Mouse (Mus musculus) midbrain, embryonic 12.5 days (tissue): ENCODE data around the gene Pank3. TPM values are rescaled to one million over a fixed set of nuclear protein-coding genes. Genes with fewer than 3 reads are reported as not detected.
A peak's percentile ranks its signal among the peaks of the same experiment; 100 is the strongest.

Source experiments
- ATAC-seq: fragments of 200-750 bp; cut with Nextera tagmentation; 2 replicates; pipeline ENCODE4 v1.8.0; 2017; ENCODE audit warnings: low read depth, moderate TSS enrichment, moderate library complexity; ENCODE audit not compliant: low FRiP score
- H3K27ac ChIP-seq: fragments of 300-500 bp; sonication (generic); replicated peaks from 2 replicates; pipeline ENCODE4 v1.5.1; 2016; ENCODE audit warnings: mild to moderate bottlenecking
- H3K27me3 ChIP-seq: fragments of 300-500 bp; sonication (generic); 2 replicates; pipeline ENCODE4 v1.6.1; 2016; ENCODE audit warnings: mild to moderate bottlenecking
- H3K36me3 ChIP-seq: fragments of 300-500 bp; sonication (generic); 2 replicates; pipeline ENCODE4 v1.6.1; 2016
- H3K4me1 ChIP-seq: fragments of 300-500 bp; sonication (generic); 2 replicates; pipeline ENCODE4 v1.6.1; 2016
- H3K4me2 ChIP-seq: fragments of 300-500 bp; sonication (generic); replicated peaks from 2 replicates; pipeline ENCODE4 v1.6.1; 2016; ENCODE audit warnings: mild to moderate bottlenecking, moderate library complexity
- H3K4me3 ChIP-seq: fragments of 300-500 bp; sonication (generic); 2 replicates; pipeline ENCODE4 v1.5.1; 2016; ENCODE audit warnings: mild to moderate bottlenecking
- H3K9ac ChIP-seq: fragments of 300-500 bp; sonication (generic); replicated peaks from 2 replicates; pipeline ENCODE4 v1.6.1; 2016; ENCODE audit warnings: mild to moderate bottlenecking, moderate library complexity
- H3K9me3 ChIP-seq: fragments of 300-500 bp; sonication (generic); 2 replicates; pipeline ENCODE4 v1.6.1; 2016; ENCODE audit warnings: mild to moderate bottlenecking
- WGBS: fragments of 180-500 bp; shearing (Covaris S2); methylation state at CpG from one replicate; pipeline ENCODE4 v1.1.7; 2016; 5-methylcytosine and 5-hydroxymethylcytosine counted together
- polyA plus RNA-seq: library from polyadenylated mRNA; unstranded; fragments of >200 nt; fragmentation: Nextera tagmentation; extraction: Ambion mirVana; gene quantifications from 2 replicates; pipeline ENCODE4 v1.2.1, GENCODE M21; 2016

Gene Pank3
- polyA plus RNA-seq, result 30.0 and 33.9 TPM in 2 replicates

DNA sequence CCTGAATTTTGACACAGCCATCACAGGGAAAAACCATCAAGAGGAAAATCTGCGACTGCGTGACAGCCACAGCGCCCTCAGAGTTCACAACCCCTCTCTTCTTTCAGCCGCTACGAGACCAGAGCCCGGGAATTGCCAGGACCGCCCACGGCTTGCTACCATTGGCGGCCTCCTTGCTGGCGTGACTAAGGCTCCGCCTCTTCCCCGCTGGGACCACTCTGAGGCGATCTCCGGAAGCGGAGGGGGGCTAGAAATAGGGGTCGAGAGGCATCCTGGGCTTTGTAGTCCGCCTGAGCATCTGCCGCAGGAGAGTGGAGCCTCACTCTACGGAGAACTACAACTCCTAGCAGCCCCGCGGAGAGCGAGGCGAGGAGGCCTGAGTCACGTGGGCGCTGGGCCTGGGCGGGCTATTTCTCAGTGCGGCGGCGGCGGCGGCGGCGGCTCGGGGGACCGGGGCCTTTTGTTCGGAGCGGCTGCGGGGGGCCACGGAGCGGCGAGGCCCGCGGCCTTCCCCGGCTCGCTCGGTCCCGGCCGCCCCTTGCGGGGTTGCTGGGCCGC lies at the start of gene Pank3:
Gene Pank3, plus strand, starts transcription at position 297 of the 558 bp plus-strand sequence.
- WGBS, result under 1% methylated on average over 35 of the region's 50 CpGs
- Histone ChIP-seq H3K36me3 (no peaks in the 10 kb centered on the region), H3K4me3 (peak within 1 kb of the TSS; percentile 89), H3K9ac (peak within 1 kb of the TSS; percentile 96), H3K9me3 (no peaks in the 10 kb centered on the region), H3K4me2 (peak within 1 kb of the TSS; percentile 88), H3K27ac (peak within 1 kb of the TSS; percentile 96), H3K4me1 (peaks cover 16% of the 10 kb centered on the region), H3K27me3 (no peaks in the 10 kb centered on the region)
- peak; percentile 100 for ATAC-seq

DNA sequence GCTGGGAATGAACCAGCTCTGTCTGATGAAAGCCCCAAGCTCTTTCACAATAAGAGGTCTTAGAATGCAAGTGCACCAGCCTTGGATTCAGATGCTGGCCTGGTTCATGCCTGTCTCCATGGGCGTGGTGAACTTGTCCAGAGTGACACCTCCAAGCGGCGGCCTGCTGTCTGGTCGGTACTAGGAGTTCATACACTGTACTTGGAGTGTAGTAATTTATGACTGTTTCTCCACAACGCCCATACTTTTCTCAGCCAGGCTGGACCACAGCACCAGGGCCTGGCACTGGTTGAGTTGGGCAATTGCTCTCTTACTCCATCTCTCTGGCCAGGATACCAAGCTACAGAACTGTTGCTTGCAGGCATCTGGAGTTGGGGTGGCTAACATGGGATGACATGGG lies 45.4 kb upstream of the Pank3 start:
- ATAC-seq, result no peak
- H3K36me3 ChIP-seq, result no peaks in the 10 kb centered on the region
- no peak overlapping the region for H3K4me2 ChIP-seq
- WGBS, result 90% methylated on average over 5 of the region's 5 CpGs
- H3K27me3 ChIP-seq, result no peaks in the 10 kb centered on the region
- H3K4me3 ChIP-seq, result no peak overlapping the region
- H3K9me3 ChIP-seq, result no peaks in the 10 kb centered on the region
- no peak overlapping the region for H3K9ac ChIP-seq
- H3K27ac ChIP-seq, result no peak overlapping the region
- H3K4me1 ChIP-seq, result no peaks in the 10 kb centered on the region

DNA sequence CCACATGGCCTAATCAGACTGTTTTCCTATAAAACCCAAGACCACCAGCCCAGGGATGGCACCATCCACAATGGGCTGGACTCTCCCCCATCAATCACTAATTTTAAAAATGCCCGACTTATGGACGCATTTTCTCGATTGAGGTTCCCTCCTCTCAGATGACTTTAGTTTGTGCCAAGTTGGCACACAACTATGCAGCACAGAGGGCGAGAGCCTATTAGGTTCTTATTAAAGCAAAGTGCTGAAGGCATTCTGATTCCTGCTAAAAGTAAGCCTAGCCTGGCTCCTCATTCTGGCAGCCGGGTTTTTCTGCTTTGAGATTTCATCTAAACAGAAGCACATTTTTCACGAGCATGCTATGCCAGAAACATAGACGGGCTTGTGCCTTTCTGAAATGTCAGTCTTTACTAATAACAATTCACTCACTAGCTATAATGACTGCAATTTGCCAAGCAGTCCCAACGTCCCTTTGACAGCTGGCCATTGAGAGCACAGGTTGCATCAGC lies 42.9 kb upstream of the Pank3 start:
- H3K27ac ChIP-seq, result no peak overlapping the region
- no peak overlapping the region for H3K9ac ChIP-seq
- H3K4me3 ChIP-seq, result no peak overlapping the region
- WGBS, result 84% methylated on average over 8 of the region's 8 CpGs
- no peaks in the 10 kb centered on the region; the same call in 1 of the 2 replicates for H3K27me3 ChIP-seq
- H3K4me2 ChIP-seq, result no peak overlapping the region
- no peaks in the 10 kb centered on the region for H3K36me3 ChIP-seq
- no peak for ATAC-seq
- H3K9me3 ChIP-seq, result no peaks in the 10 kb centered on the region
- H3K4me1 ChIP-seq, result no peaks in the 10 kb centered on the region

DNA sequence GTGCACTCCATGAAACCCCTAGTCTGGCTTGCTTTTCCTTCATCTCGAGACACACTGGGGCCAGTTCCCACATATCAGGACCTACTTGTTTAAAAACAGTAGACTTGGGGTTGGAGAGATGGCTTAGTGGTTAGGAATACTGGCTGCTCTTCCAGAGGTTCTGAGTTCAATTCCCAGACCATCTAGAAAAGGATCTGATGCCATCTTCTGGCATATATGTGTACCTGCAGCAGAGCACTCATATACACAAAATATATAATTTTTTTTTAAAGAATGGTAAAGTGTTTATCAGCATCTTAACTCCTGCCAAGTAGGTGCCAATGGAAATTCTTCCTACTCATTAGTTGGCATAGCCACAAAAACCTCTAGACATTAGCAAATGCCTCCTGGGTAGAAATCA lies 41.1 kb upstream of the Pank3 start:
- Histone ChIP-seq H3K27me3 (no peaks in the 10 kb centered on the region; the same call in 1 of the 2 replicates), H3K4me2 (no peak overlapping the region), H3K4me1 (no peaks in the 10 kb centered on the region), H3K9ac (no peak overlapping the region), H3K27ac (no peak overlapping the region), H3K4me3 (no peak overlapping the region), H3K9me3 (no peaks in the 10 kb centered on the region), H3K36me3 (no peaks in the 10 kb centered on the region)
- ATAC-seq, result no peak
- WGBS, result 94% methylated on average over 1 of the region's 1 CpGs

DNA sequence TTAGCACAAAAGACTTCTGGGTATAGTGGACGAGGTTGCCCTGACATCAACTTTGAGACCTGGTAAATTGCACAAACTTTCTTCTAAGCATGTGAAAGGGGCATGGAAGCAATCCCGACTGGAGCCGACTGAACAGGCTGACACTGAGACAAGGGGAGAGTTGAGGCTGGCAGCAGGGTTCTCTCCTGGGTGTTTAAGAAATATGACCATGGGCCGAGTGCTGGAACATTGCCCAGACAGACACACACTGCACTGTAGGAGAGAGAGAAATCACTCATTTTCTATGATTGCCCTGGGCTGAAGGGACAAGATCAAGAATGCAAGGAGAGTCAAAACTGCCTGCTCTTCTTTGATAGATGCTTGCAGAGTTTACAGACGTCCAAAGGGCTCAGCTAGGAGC lies 40.1 kb upstream of the Pank3 start:
- no peaks in the 10 kb centered on the region for H3K36me3 ChIP-seq
- H3K27me3 ChIP-seq, result no peaks in the 10 kb centered on the region; the same call in 1 of the 2 replicates
- H3K9ac ChIP-seq, result no peak overlapping the region
- ATAC-seq, result no peak
- H3K4me3 ChIP-seq, result no peak overlapping the region
- no peaks in the 10 kb centered on the region for H3K9me3 ChIP-seq
- no peak overlapping the region for H3K4me2 ChIP-seq
- WGBS, result 60% methylated on average over 5 of the region's 5 CpGs
- H3K4me1 ChIP-seq, result no peaks in the 10 kb centered on the region
- no peak overlapping the region for H3K27ac ChIP-seq

DNA sequence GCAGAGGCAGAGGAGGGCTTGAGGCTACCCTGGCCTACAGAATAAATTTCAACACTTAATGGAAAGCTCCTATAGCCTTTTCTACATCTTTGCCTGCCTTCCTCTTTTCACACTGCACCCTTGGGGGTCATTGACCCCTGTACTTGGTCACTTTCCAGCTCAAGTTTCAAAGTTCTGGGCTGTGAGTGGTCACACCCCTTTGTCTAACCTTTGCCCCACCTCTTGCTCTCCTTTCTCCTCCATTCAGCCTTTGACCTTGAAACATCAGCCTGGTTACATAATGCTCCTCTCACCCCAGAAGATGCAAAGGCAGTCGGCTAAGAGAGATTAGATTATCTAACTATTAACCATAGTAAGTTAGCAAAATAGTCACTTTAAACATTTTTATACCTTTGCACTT lies 36.9 kb upstream of the Pank3 start:
- Histone ChIP-seq H3K4me2 (no peak overlapping the region), H3K27me3 (no peaks in the 10 kb centered on the region; the same call in 1 of the 2 replicates), H3K4me3 (no peak overlapping the region), H3K4me1 (no peaks in the 10 kb centered on the region), H3K9me3 (no peaks in the 10 kb centered on the region), H3K27ac (no peak overlapping the region), H3K9ac (no peak overlapping the region), H3K36me3 (no peaks in the 10 kb centered on the region)
- WGBS, result 59% methylated on average over 1 of the region's 1 CpGs
- ATAC-seq, result no peak

DNA sequence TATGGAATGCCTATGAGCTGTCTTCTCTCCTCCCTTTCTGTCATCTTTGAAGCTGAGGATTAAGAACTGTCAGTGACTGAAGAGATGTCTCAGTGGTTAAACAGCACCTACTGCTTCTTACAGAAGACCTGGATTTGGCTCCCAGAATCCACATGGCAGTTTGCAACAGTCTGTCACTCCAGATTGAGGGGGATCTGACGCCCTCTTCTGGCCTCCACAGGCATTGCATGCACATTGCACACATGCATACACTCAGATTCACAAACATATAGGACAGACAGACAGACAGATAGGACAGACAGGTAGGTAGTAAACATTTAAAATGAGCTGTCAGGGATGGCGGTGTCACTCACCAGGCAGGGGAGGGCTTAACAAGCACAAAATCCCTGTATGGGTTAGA lies 32.5 kb upstream of the Pank3 start:
- Histone ChIP-seq H3K36me3 (no peaks in the 10 kb centered on the region), H3K27me3 (no peaks in the 10 kb centered on the region), H3K4me2 (no peak overlapping the region), H3K4me3 (no peak overlapping the region), H3K9me3 (no peaks in the 10 kb centered on the region), H3K9ac (no peak overlapping the region), H3K4me1 (no peaks in the 10 kb centered on the region), H3K27ac (no peak overlapping the region)
- ATAC-seq, result no peak
- 71% methylated on average over 2 of the region's 2 CpGs for WGBS

DNA sequence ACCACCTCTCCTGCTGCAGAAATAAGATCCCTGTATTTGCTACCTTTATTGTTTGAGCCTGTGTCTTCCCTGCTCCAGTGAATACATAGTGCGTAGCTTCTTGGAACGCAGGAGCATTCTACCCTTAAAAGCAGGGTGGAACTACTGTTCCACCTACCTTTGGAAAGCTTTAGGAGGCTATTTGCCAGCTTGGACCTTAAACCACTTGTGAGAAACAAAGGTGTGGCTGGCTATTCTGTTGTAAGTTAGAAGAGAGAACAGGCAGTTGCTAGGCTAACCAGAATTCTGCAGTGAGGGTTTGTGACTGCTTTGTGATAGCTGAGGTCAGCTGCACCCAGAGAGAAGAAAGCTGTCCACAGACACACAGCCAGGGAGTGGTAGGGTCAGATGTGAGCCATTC lies 32.0 kb upstream of the Pank3 start:
- H3K9me3 ChIP-seq, result no peaks in the 10 kb centered on the region
- no peaks in the 10 kb centered on the region for H3K27me3 ChIP-seq
- no peaks in the 10 kb centered on the region for H3K36me3 ChIP-seq
- no peak overlapping the region for H3K27ac ChIP-seq
- H3K4me1 ChIP-seq, result no peaks in the 10 kb centered on the region
- no peak overlapping the region for H3K4me3 ChIP-seq
- no peak overlapping the region for H3K9ac ChIP-seq
- WGBS, result 98% methylated on average over 2 of the region's 2 CpGs
- no peak for ATAC-seq
- no peak overlapping the region for H3K4me2 ChIP-seq

DNA sequence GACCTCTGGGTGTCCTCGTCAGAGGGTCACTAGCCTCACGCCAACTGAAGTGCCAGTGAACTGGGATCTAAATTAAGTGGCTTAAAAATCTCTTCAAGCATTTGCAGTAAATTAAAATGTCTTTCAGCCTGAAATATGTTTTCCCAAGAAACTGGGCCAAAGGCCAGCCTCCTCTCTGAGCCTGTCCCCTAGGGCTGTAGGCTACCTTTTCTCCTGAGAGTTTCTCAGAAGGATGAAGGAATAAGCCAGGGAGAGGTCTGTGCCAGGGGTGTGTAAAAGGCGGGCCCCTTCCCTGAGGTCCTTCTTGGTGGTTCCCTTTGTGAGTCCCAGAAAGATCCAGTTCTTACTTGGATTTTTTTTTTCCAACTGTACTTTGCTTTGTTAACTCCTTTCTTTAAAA lies 31.2 kb upstream of the Pank3 start:
- Histone ChIP-seq H3K9me3 (no peaks in the 10 kb centered on the region), H3K27me3 (no peaks in the 10 kb centered on the region), H3K27ac (no peak overlapping the region), H3K4me3 (no peak overlapping the region), H3K4me1 (no peaks in the 10 kb centered on the region), H3K9ac (no peak overlapping the region), H3K4me2 (no peak overlapping the region), H3K36me3 (no peaks in the 10 kb centered on the region)
- ATAC-seq, result no peak
- 85% methylated on average over 3 of the region's 3 CpGs for WGBS

DNA sequence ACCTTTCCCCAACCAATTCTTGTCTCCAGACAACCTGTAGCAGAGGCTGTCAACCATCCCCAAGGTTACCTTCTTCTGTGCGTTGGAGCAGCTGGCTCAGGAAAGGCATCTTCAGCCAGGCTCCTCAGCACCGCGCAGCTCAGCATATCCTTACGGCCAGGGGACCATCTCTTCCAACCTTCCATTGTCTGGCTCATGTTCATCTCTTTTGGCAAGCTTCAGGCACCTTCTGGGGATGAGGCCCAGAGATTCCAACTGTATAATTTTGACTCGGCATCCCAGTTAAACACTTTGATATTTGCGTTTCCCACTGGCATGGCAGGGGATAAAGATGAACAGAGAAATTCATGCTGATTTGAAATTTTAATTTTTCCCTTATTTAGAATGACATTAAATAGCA lies 25.7 kb upstream of the Pank3 start:
- ATAC-seq, result no peak
- H3K27ac ChIP-seq, result no peak overlapping the region
- WGBS, result 92% methylated on average over 6 of the region's 6 CpGs
- H3K4me3 ChIP-seq, result no peak overlapping the region
- no peaks in the 10 kb centered on the region for H3K4me1 ChIP-seq
- H3K27me3 ChIP-seq, result no peaks in the 10 kb centered on the region
- H3K36me3 ChIP-seq, result no peaks in the 10 kb centered on the region
- H3K9ac ChIP-seq, result no peak overlapping the region
- H3K9me3 ChIP-seq, result no peaks in the 10 kb centered on the region
- H3K4me2 ChIP-seq, result no peak overlapping the region

DNA sequence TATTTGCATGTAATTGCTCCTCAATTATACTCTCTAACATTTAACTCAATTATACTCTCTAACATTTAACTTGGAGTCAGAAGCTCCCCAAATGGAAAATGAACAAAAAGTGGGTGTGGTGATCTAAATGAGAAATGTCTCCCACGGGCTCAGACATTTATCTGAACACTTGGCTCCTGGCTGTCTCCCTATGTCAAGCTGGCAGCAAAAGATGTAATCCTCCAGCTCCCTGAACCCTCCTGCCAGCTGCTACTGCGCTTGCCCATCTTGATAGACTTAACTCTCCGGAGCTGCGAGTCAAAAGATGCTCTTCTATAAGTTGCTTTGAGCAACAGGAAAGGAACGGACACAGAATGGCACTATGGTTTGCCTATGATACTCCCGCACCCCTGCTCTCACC lies 24.7 kb upstream of the Pank3 start:
- H3K4me3 ChIP-seq, result no peak overlapping the region
- no peak overlapping the region for H3K27ac ChIP-seq
- no peaks in the 10 kb centered on the region for H3K4me1 ChIP-seq
- H3K27me3 ChIP-seq, result no peaks in the 10 kb centered on the region
- ATAC-seq, result no peak
- no peak overlapping the region for H3K9ac ChIP-seq
- no peak overlapping the region for H3K4me2 ChIP-seq
- 93% methylated on average over 6 of the region's 6 CpGs for WGBS
- H3K9me3 ChIP-seq, result no peaks in the 10 kb centered on the region
- no peaks in the 10 kb centered on the region for H3K36me3 ChIP-seq

DNA sequence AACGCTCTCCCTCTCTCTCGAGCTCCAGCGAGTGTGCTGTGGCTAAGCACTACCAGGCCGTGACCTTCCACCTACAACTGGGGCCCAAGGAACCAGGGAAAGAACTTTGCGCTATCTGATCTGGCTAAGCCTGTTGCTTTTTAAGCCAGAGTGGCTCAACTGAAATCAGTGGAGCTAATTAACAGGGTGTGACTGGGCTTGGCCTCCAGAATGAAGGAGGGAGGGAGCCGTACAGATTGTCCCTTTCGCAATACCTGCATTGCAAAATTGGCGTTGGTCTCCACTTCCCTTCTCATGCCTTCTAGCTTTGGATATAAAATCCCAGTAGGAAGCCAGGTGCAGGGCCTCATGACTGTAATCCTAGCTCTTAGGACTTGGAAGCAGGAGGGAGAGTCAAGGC lies 18.7 kb upstream of the Pank3 start:
- no peaks in the 10 kb centered on the region for H3K4me1 ChIP-seq
- H3K27me3 ChIP-seq, result no peaks in the 10 kb centered on the region
- H3K9ac ChIP-seq, result no peak overlapping the region
- no peak overlapping the region for H3K4me3 ChIP-seq
- 77% methylated on average over 8 of the region's 8 CpGs for WGBS
- no peaks in the 10 kb centered on the region for H3K9me3 ChIP-seq
- no peaks in the 10 kb centered on the region for H3K36me3 ChIP-seq
- no peak overlapping the region for H3K4me2 ChIP-seq
- no peak for ATAC-seq
- H3K27ac ChIP-seq, result no peak overlapping the region

DNA sequence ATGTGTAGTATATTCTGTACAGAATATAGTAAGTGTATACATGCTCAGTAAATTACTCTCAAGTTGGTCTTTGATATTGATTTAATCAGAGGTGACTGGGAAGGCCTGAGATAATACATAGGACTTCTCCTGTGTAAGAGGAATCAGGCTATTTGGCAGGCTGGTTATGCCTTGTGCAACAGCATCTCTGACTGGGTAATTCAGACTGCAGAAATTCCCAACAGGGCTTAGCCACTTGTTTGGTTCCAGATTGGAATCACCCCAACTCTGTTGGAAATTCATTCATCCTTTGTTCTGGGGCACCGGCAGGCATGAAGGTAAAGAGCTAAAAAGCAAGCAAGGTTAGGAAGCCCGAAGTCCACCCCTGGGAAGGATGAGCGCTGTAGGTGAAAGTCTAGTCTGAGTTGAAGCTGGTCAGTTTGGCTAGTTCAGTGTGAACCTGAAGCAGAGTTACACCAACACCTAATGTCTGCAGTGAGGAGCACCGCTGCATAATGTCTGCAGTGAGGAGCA lies 14.3 kb upstream of the Pank3 start:
- Histone ChIP-seq H3K9me3 (no peaks in the 10 kb centered on the region), H3K27ac (no peak overlapping the region), H3K4me1 (no peaks in the 10 kb centered on the region), H3K9ac (no peak overlapping the region), H3K27me3 (no peaks in the 10 kb centered on the region), H3K4me2 (no peak overlapping the region), H3K4me3 (no peak overlapping the region), H3K36me3 (no peaks in the 10 kb centered on the region)
- no peak for ATAC-seq
- WGBS, result 83% methylated on average over 4 of the region's 4 CpGs
